Mouse (Mus musculus) liver, postnatal 0 days (tissue): ENCODE measurements around the gene Tent5b.

Experiments
- CTCF ChIP-seq: sonication (generic); IDR thresholded peaks from 2 replicates; pipeline ENCODE4 v1.5.1; 2016; ENCODE audit warnings: antibody characterized with exemption, low read depth
- EP300 ChIP-seq: IDR thresholded peaks from 2 replicates; pipeline ENCODE4 v1.6.1; 2016; ENCODE audit warnings: antibody characterized with exemption, low read depth, mild to moderate bottlenecking

DNA sequence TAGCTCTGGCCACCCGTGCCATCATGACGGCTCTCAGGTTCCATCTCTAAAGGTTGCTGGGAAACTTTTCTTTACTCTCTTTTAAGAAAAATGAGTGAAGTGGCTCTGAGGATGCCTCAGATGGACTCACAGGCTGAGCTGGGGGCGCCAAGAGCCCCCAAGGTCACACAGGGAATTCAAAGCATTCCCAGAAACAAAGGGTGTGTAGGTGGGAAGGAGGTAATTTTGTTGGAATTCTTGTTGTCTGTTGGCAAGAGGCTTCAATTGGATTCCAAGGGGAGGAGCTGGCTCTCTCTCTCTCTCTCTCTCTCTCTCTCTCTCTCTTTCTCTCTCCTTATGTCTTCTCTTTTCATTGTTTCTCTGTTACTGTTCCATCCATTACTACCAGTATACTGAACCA lies 37.7 kb upstream of the Tent5b start:
- TF ChIP-seq CTCF = no peak
- TF ChIP-seq EP300 = no peak
